Mouse (Mus musculus): ENCODE measurements around the gene Ptprn2. TPM values are rescaled to one million over a fixed set of nuclear protein-coding genes. Genes with fewer than 3 reads are reported as not detected.

Gene Ptprn2
- polyA plus RNA-seq, 1 experiment from 2014 or later = 0.14 TPM

- H3K27me3 ChIP-seq (ENCODE audit: insufficient read depth, low read length) = no peaks in the 10 kb centered on the region
Observed at GRCm38 (mm10) chr12:117132095-117132494, 646.6 kb downstream of the Ptprn2 start.

GRCm38 (mm10) chr12:117135205-117135604 is 649.7 kb downstream of the Ptprn2 start:
- Histone ChIP-seq H3K9ac (replicated peaks) (no peak overlapping the region), H3K27me3 (ENCODE audit: insufficient read depth, low read length) (no peaks in the 10 kb centered on the region), H3K4me1 (ENCODE audit: insufficient read depth) (no peaks in the 10 kb centered on the region), H3K27ac (ENCODE audit: low read depth) (no peak overlapping the region), H3K36me3 (replicated peaks; ENCODE audit: insufficient read depth, low read length) (no peaks in the 10 kb centered on the region), H3K4me3 (ENCODE audit: low read depth, low read length) (no peak overlapping the region), H3K9me3 (ENCODE audit: low read length) (no peaks in the 10 kb centered on the region), H3K4me2 (ENCODE audit: low read depth, low read length) (no peak overlapping the region)
- WGBS (ENCODE audit: insufficient replicate concordance) = 71% methylated on average over 5 of the region's 5 CpGs
- no peak for TF ChIP-seq EP300 (IDR thresholded peaks at IDR 0.05; ENCODE audit: low read depth)
- TF ChIP-seq CTCF (IDR thresholded peaks at IDR 0.05; ENCODE audit: low read depth) = no peak
- ATAC-seq = no peak
- DNase-seq = no peak

More at GRCm38 (mm10) chr12:117132095-117132494, 646.6 kb downstream of the Ptprn2 start:
- Histone ChIP-seq H3K36me3 (replicated peaks; ENCODE audit: insufficient read depth, low read length) (no peaks in the 10 kb centered on the region), H3K9me3 (ENCODE audit: low read length) (no peaks in the 10 kb centered on the region), H3K4me1 (ENCODE audit: insufficient read depth) (no peaks in the 10 kb centered on the region), H3K9ac (replicated peaks) (no peak overlapping the region), H3K4me2 (ENCODE audit: low read depth, low read length) (no peak overlapping the region), H3K4me3 (ENCODE audit: low read depth, low read length) (no peak overlapping the region), H3K27ac (ENCODE audit: low read depth) (no peak overlapping the region)
- DNase-seq = no peak
- WGBS (ENCODE audit: insufficient replicate concordance) = 10% methylated on average over 2 of the region's 2 CpGs
- TF ChIP-seq CTCF (IDR thresholded peaks at IDR 0.05; ENCODE audit: low read depth) = peak; percentile 59
- TF ChIP-seq EP300 (IDR thresholded peaks at IDR 0.05; ENCODE audit: low read depth) = no peak
- ATAC-seq = no peak

- Histone ChIP-seq H3K36me3 (replicated peaks; ENCODE audit: insufficient read depth, low read length) (no peaks in the 10 kb centered on the region), H3K9ac (replicated peaks) (no peak overlapping the region), H3K27ac (ENCODE audit: low read depth) (no peak overlapping the region), H3K4me1 (ENCODE audit: insufficient read depth) (no peaks in the 10 kb centered on the region), H3K27me3 (ENCODE audit: insufficient read depth, low read length) (no peaks in the 10 kb centered on the region), H3K4me2 (ENCODE audit: low read depth, low read length) (no peak overlapping the region), H3K4me3 (ENCODE audit: low read depth, low read length) (no peak overlapping the region), H3K9me3 (ENCODE audit: low read length) (no peaks in the 10 kb centered on the region)
- DNase-seq (no peak), ATAC-seq (no peak)
- 69% methylated on average over 5 of the region's 5 CpGs for WGBS (ENCODE audit: insufficient replicate concordance)
- TF ChIP-seq CTCF (IDR thresholded peaks at IDR 0.05; ENCODE audit: low read depth) (no peak), EP300 (IDR thresholded peaks at IDR 0.05; ENCODE audit: low read depth) (no peak)
Observed at GRCm38 (mm10) chr12:117136472-117137010, 651.0 kb downstream of the Ptprn2 start.

GRCm38 (mm10) chr12:117140901-117141300 is 655.4 kb downstream of the Ptprn2 start:
- no peak for ATAC-seq

GRCm38 (mm10) chr12:117141394-117141793 is 655.9 kb downstream of the Ptprn2 start:
- Histone ChIP-seq H3K36me3 (replicated peaks; ENCODE audit: insufficient read depth, low read length) (no peaks in the 10 kb centered on the region), H3K4me1 (ENCODE audit: insufficient read depth) (no peaks in the 10 kb centered on the region), H3K27me3 (ENCODE audit: insufficient read depth, low read length) (no peaks in the 10 kb centered on the region), H3K4me3 (ENCODE audit: low read depth, low read length) (no peak overlapping the region), H3K9ac (replicated peaks) (no peak overlapping the region), H3K27ac (ENCODE audit: low read depth) (no peak overlapping the region), H3K4me2 (ENCODE audit: low read depth, low read length) (no peak overlapping the region), H3K9me3 (ENCODE audit: low read length) (no peaks in the 10 kb centered on the region)
- no peak for ATAC-seq
- TF ChIP-seq CTCF (IDR thresholded peaks at IDR 0.05; ENCODE audit: low read depth) (no peak), EP300 (IDR thresholded peaks at IDR 0.05; ENCODE audit: low read depth) (no peak)
- 66% methylated on average over 6 of the region's 6 CpGs for whole genome bisulfite sequencing (ENCODE audit: insufficient replicate concordance)
- no peak for DNase-seq

More at GRCm38 (mm10) chr12:117140901-117141300, 655.4 kb downstream of the Ptprn2 start:
- Histone ChIP-seq H3K4me2 (ENCODE audit: low read depth, low read length) (no peak overlapping the region), H3K36me3 (replicated peaks; ENCODE audit: insufficient read depth, low read length) (no peaks in the 10 kb centered on the region), H3K27ac (ENCODE audit: low read depth) (no peak overlapping the region), H3K4me3 (ENCODE audit: low read depth, low read length) (no peak overlapping the region), H3K9ac (replicated peaks) (no peak overlapping the region), H3K27me3 (ENCODE audit: insufficient read depth, low read length) (no peaks in the 10 kb centered on the region), H3K4me1 (ENCODE audit: insufficient read depth) (no peaks in the 10 kb centered on the region), H3K9me3 (ENCODE audit: low read length) (no peaks in the 10 kb centered on the region)
- DNase-seq = no peak
- TF ChIP-seq EP300 (IDR thresholded peaks at IDR 0.05; ENCODE audit: low read depth) (no peak), CTCF (IDR thresholded peaks at IDR 0.05; ENCODE audit: low read depth) (no peak)
- 67% methylated on average over 4 of the region's 4 CpGs for WGBS (ENCODE audit: insufficient replicate concordance)

GRCm38 (mm10) chr12:117149176-117149575 is 663.7 kb downstream of the Ptprn2 start:
- no peak overlapping the region for H3K4me2 ChIP-seq (ENCODE audit: low read depth, low read length)
- H3K4me1 ChIP-seq (ENCODE audit: insufficient read depth) = no peaks in the 10 kb centered on the region
- no peak overlapping the region for H3K9ac ChIP-seq (replicated peaks)
- H3K4me3 ChIP-seq (ENCODE audit: low read depth, low read length) = no peak overlapping the region
- ATAC-seq (no peak), DNase-seq (no peak)
- H3K36me3 ChIP-seq (replicated peaks; ENCODE audit: insufficient read depth, low read length) = no peaks in the 10 kb centered on the region
- H3K27me3 ChIP-seq (ENCODE audit: insufficient read depth, low read length) = peaks cover 54% of the 10 kb centered on the region
- TF ChIP-seq EP300 (IDR thresholded peaks at IDR 0.05; ENCODE audit: low read depth) = no peak
- no peak overlapping the region for H3K27ac ChIP-seq (ENCODE audit: low read depth)
- no peaks in the 10 kb centered on the region for H3K9me3 ChIP-seq (ENCODE audit: low read length)
- 10% methylated on average over 7 of the region's 7 CpGs for WGBS (ENCODE audit: insufficient replicate concordance)

All from liver, postnatal 0 days (tissue).